Mouse (Mus musculus) adrenal gland (tissue): ENCODE measurements around the gene Olfr1471.
"Not testable (repeated sequence)": the region's sequence is repeated elsewhere in the genome, so short reads cannot be mapped to it uniquely, and the experiment has no call there.

Source experiments
- intact Hi-C: fragments of 180-260 bp; cut with DNase I; formaldehyde crosslinking; loops from one replicate; pipeline ENCODE4 v1.15.1; 2025
- long read RNA-seq, 2 experiments: library from polyadenylated mRNA; unstranded; transcript quantifications; one replicate each; pipeline ENCODE4 v2.0.0; 2020; ENCODE audit warnings: borderline replicate concordance in 1 of 2; ENCODE audit not compliant: insufficient replicate concordance in 1 of 2

The Olfr1471 gene
- long read RNA-seq, experiment 1, result 0 reads
- long read RNA-seq, experiment 2, result 0 reads

GRCm38 (mm10) chr19:13443109-13443508 is at the start of gene Olfr1471:
Gene Olfr1471 (plus strand): TSS chr19:13443409.
- intact Hi-C loops, result not testable (repeated sequence)

DNA sequence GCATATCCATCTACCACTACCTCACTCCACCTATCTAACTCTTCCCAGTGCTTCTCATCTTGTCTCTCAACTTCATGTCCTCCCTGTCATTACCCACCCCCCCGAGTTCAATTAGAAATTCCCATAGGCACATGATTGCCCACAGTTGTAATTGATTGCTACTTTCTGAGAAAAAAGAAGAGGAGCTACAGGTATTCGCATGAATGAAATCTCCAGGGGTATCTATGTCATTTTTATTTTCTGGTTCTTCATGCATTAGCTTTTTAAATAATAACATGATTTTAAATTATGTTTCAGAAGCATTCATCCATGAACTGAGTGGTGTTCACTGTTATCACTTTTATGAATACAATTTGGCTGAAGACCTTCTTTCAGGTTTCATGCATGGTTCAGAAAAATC is 35.7 kb upstream of the Olfr1471 start, which contains the start of gene Olfr1469:
Gene Olfr1469, plus strand, starts transcription at position 301 of the 400 bp plus-strand sequence.
- intact Hi-C loops, result no loop called here

- intact Hi-C loops, result no loop called here
These were observed 12.8 kb downstream of the Olfr1471 start, which contains the start of gene Olfr1472 for GRCm38 (mm10) chr19:13455986-13456385. Gene Olfr1472 (minus strand): TSS chr19:13456086.

GRCm38 (mm10) chr19:13469265-13469664 is 26.1 kb downstream of the Olfr1471 start, which contains the start of gene Olfr1474:
Gene Olfr1474 (plus strand): TSS chr19:13469565.
- intact Hi-C loops, result not testable (repeated sequence)

DNA sequence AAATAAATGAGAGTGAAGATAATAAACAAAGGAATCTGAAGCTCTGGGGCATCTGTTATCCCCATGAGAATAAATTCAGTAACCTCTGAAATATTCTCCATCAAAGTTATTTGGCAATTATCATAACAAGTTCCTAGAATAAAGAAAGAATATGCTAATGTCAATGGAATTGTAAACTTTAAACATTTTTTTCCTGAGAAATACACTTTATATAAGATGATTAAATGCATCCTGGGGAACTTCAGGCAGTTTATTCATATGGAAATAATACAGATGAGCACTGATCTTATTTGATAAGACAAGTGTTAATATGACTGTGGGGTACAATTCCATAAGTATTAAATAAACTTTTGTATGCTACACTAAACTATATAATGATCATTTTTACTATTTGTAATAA is 36.9 kb downstream of the Olfr1471 start, which contains the start of gene Olfr1475:
Gene Olfr1475, minus strand, starts transcription at position 101 of the 400 bp plus-strand sequence.
- intact Hi-C loops, result no loop called here

DNA sequence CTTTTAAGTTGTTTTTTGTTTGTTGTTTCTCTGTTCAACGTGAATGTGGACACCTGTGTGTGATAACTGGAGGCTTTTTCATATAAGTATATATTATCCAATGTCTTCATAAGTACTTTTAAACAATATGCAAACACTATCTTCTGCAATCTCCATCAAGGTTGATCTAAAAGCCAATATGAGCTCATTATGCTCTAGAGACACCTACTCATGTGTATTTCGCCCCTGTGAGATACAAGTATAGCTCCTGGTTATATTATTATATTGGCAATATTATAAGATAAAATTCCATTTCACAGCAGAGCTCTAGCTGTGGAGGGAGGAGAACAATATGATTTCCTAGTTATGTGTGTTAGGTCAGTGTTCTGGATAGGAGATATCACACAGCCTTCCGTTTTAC is 57.0 kb downstream of the Olfr1471 start, which contains the start of gene Olfr1477:
Gene Olfr1477, plus strand, starts transcription at position 301 of the 400 bp plus-strand sequence.
- intact Hi-C loops, result no loop called here
